Mouse (Mus musculus): ENCODE measurements around the gene Slc12a3. TPM values are rescaled to one million over a fixed set of nuclear protein-coding genes. Genes with fewer than 3 reads are reported as not detected.

Slc12a3 gene
- total RNA-seq (2023), result 0.26 TPM

DNA sequence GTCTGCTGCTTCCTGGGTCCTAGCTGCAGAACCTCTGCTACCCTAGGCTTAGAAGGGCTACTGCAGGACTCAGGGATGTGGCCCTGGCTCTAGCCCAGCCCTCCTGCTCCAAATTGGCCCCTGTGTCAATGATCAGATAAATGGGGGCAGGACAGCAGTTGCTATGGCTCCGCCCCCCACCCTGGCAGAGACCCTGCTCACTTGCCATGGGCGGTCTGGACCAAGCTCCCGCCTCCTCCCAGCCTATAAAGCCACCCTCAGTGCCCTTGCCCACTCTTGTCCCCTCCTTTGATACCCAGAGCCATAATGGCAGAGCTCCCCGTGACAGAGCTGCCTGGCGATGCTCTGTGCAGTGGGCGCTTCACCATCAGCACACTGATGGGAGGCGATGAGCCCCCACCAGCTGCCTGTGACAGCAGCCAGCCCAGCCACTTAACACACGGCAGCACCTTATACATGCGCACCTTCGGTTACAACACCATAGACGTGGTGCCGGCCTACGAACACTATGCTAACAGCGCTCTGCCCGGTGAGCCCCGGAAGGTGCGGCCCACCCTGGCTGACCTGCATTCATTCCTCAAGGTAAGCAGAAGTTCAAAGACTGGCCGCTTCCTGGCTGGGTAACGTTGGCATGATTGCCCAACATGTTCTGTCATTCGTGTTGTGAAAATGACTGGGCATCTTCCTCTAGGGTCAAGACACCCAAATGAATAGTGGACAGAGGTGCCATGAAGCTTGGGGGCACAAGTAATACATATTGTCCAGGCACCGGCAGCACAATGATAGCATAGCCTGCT, at the start of gene Slc12a3:
TSS of gene Slc12a3 (plus strand) at position 270 of the 797 bp plus-strand sequence.

DNA sequence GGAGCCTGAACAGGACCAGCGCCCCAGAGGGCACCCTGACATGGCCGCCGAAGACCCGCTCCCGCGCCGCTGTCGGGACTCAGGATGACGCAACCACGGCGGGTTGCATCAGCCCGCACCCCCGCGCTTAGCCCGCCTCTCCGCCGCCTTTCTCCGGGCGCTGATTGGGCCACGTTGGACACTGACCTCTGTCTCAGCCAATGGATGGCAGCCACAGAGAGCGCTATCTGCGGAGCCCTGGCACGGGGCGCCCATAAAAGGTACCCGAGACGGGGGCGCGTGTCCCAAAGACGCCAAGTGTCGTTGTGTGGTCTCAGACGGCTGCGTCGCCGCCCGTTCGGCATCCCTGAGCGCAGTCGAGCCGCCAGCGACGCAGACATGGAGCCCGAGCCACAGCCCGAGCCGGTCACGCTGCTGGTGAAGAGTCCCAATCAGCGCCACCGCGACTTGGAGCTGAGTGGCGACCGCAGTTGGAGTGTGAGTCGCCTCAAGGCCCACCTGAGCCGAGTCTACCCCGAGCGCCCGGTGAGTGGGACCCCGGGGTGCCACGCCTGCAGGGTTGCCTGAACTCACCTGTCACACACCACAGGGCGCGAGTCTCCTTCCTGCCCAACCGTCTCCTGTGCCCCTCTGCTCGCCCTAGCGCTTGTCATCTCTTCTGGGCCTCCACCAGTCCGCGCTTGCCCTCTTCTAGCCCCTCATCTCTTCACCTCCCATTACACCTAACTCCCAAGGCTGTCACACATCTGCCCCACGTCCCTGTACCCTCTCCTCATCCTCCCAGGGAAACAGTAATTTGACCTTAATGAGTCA, 57.4 kb downstream of the Slc12a3 start, which contains the start of gene Herpud1:
TSS of gene Herpud1 (plus strand) at position 225 of the 813 bp plus-strand sequence.

Other genes starting within 250 kb of the Slc12a3 start
- gene Bbs2, start 230.3 kb upstream of the Slc12a3 start, total RNA-seq (2023), result 20.0 TPM
- not detected for gene Mt4, start 192.0 kb upstream of the Slc12a3 start, total RNA-seq (2023)
- not detected for gene Mt3, start 176.6 kb upstream of the Slc12a3 start, total RNA-seq (2023)
- gene Mt2, start 156.5 kb upstream of the Slc12a3 start, total RNA-seq (2023), result not detected
- 5.0 TPM for gene Mt1, start 150.1 kb upstream of the Slc12a3 start, total RNA-seq (2023)
- gene Nup93, start 114.6 kb upstream of the Slc12a3 start, total RNA-seq (2023), result 30.6 TPM
- 183 TPM for gene Herpud1, start 57.2 kb downstream of the Slc12a3 start, total RNA-seq (2023)
- gene Nlrc5, start 105.2 kb downstream of the Slc12a3 start, total RNA-seq (2023), result 342 TPM
- gene Cpne2, start 203.8 kb downstream of the Slc12a3 start, total RNA-seq (2023), result 1.1 TPM

Data from CD4-positive naive resting alpha-beta T cell, adult 76 days (primary cell).